Mouse (Mus musculus): Measurements from ENCODE around the gene Tgm1. TPM values are rescaled to one million over a fixed set of nuclear protein-coding genes. Genes with fewer than 3 reads are reported as not detected.

Tgm1 gene
- total RNA-seq, 4 experiments from 2014 or later: 0.16 to 0.43 (median 0.27) TPM

- no peak for DNase-seq (ENCODE audit: low spot score)
These were observed 36.1 kb downstream of the Tgm1 start for GRCm38 (mm10) chr14:55677615-55678014.

GRCm38 (mm10) chr14:55672741-55673060 is 41.0 kb downstream of the Tgm1 start:
- DNase-seq (ENCODE audit: low spot score): no peak

GRCm38 (mm10) chr14:55671833-55672740 is 41.6 kb downstream of the Tgm1 start, which contains the start of the genes Gmpr2 and Nedd8:
Gmpr2 (plus strand) TSS chr14:55671941.
Nedd8 (minus strand) TSS chr14:55672124.
- DNase-seq (ENCODE audit: low spot score): peak; percentile 93

- no peak for DNase-seq (ENCODE audit: low spot score)
These were observed 42.3 kb downstream of the Tgm1 start for GRCm38 (mm10) chr14:55671486-55671832.

GRCm38 (mm10) chr14:55660636-55661035 is 53.1 kb downstream of the Tgm1 start:
- no peak for DNase-seq (ENCODE audit: low spot score)

- peak; percentile 64 for DNase-seq (ENCODE audit: low spot score)
These were observed 53.7 kb downstream of the Tgm1 start, which contains the start of gene Mdp1 for GRCm38 (mm10) chr14:55659960-55660573. Mdp1 (minus strand) TSS chr14:55660508.

- no peak for DNase-seq (ENCODE audit: low spot score)
These were observed 55.7 kb downstream of the Tgm1 start for GRCm38 (mm10) chr14:55658011-55658410.

GRCm38 (mm10) chr14:55656935-55657334 is 56.8 kb downstream of the Tgm1 start:
- no peak for DNase-seq (ENCODE audit: low spot score)

- no peak for DNase-seq (ENCODE audit: low spot score)
These were observed 62.2 kb downstream of the Tgm1 start for GRCm38 (mm10) chr14:55651528-55651927.

Other genes with a start within 250 kb of the Tgm1 start
- 100 to 1,000 TPM; 132 to 160 (median 146) TPM for gene Dhrs4, start 235.2 kb downstream of the Tgm1 start, total RNA-seq (2022)
- 1 to 10 TPM; 2.4 to 3.6 (median 2.4) TPM for gene Carmil3, start 223.3 kb downstream of the Tgm1 start, total RNA-seq (2022)
- gene Cpne6, start 203.5 kb downstream of the Tgm1 start, total RNA-seq (2022): under 1 TPM in 1 of 4 experiments, not detected in 3; 0.12 TPM
- gene Nrl, start 188.9 kb downstream of the Tgm1 start, total RNA-seq (2022): not detected
- gene Pck2, start 173.7 kb downstream of the Tgm1 start, total RNA-seq (2022): 10 to 100 TPM in 2 of 4 experiments, 1 to 10 TPM in 2; 6.6 to 12.5 (median 9.3) TPM
- 100 to 1,000 TPM; 161 to 180 (median 166) TPM for gene Dcaf11, start 153.9 kb downstream of the Tgm1 start, total RNA-seq (2022)
- gene A730061H03Rik, start 153.5 kb downstream of the Tgm1 start, total RNA-seq (2022): not detected
- gene Fitm1, start 138.3 kb downstream of the Tgm1 start, total RNA-seq (2022): 100 to 1,000 TPM; 165 to 203 (median 175) TPM
- gene Psme1, start 135.8 kb downstream of the Tgm1 start, total RNA-seq (2022): 100 to 1,000 TPM; 273 to 297 (median 284) TPM
- 10 to 100 TPM; 65.0 to 75.0 (median 68.2) TPM for gene Emc9, start 128.6 kb downstream of the Tgm1 start, total RNA-seq (2022)
- gene Psme2, start 122.8 kb downstream of the Tgm1 start, total RNA-seq (2022): 100 to 1,000 TPM in 3 of 4 experiments, 10 to 100 TPM in 1; 92.6 to 112 (median 108) TPM
- 10 to 100 TPM; 23.9 to 29.1 (median 26.9) TPM for gene Rnf31, start 122.2 kb downstream of the Tgm1 start, total RNA-seq (2022)
- 1 to 10 TPM; 7.2 to 8.9 (median 8.4) TPM for gene Irf9, start 110.4 kb downstream of the Tgm1 start, total RNA-seq (2022)
- gene Rec8, start 95.9 kb downstream of the Tgm1 start, total RNA-seq (2022): 1 to 10 TPM in 1 of 4 experiments, under 1 TPM in 3; 0.53 to 1.4 (median 0.67) TPM
- gene Ipo4, start 78.0 kb downstream of the Tgm1 start, total RNA-seq (2022): 10 to 100 TPM; 58.2 to 75.2 (median 71.6) TPM
- 1 to 10 TPM; 1.6 to 3.3 (median 2.6) TPM for gene Gm49378, start 76.0 kb downstream of the Tgm1 start, total RNA-seq (2022)
- gene Tm9sf1, start 70.1 kb downstream of the Tgm1 start, total RNA-seq (2022): 10 to 100 TPM; 38.9 to 44.2 (median 40.8) TPM
- under 1 TPM; 0.44 to 0.88 (median 0.52) TPM for gene Tssk4, start 63.7 kb downstream of the Tgm1 start, total RNA-seq (2022)
- 10 to 100 TPM; 46.2 to 64.1 (median 52.7) TPM for gene Mdp1, start 53.4 kb downstream of the Tgm1 start, total RNA-seq (2022)
- 10 to 100 TPM in 1 of 4 experiments, 1 to 10 TPM in 3; 7.8 to 11.2 (median 8.9) TPM for gene Gmpr2, start 42.0 kb downstream of the Tgm1 start, total RNA-seq (2022)
- 100 to 1,000 TPM; 245 to 279 (median 255) TPM for gene Nedd8, start 41.8 kb downstream of the Tgm1 start, total RNA-seq (2022)
- 10 to 100 TPM; 11.1 to 15.2 (median 13.3) TPM for gene Tinf2, start 32.1 kb downstream of the Tgm1 start, total RNA-seq (2022)
- gene Rabggta, start 8.3 kb upstream of the Tgm1 start, total RNA-seq (2022): 10 to 100 TPM; 13.3 to 14.6 (median 14.5) TPM
- gene Dhrs1, start 31.8 kb upstream of the Tgm1 start, total RNA-seq (2022): 10 to 100 TPM; 38.3 to 46.8 (median 43.2) TPM
- gene Nop9, start 31.8 kb upstream of the Tgm1 start, total RNA-seq (2022): 10 to 100 TPM in 3 of 4 experiments, 1 to 10 TPM in 1; 9.6 to 13.2 (median 11.0) TPM
- 1 to 10 TPM in 3 of 4 experiments, under 1 TPM in 1; 0.95 to 1.9 (median 1.4) TPM for gene Cideb, start 44.5 kb upstream of the Tgm1 start, total RNA-seq (2022)
- under 1 TPM; 0.06 to 0.19 (median 0.13) TPM for gene Ltb4r2, start 47.5 kb upstream of the Tgm1 start, total RNA-seq (2022)
- gene Ltb4r1, start 52.0 kb upstream of the Tgm1 start, total RNA-seq (2022): under 1 TPM in 3 of 4 experiments, not detected in 1; 0.19 to 0.49 (median 0.26) TPM
- 10 to 100 TPM; 13.0 to 22.0 (median 16.4) TPM for gene Adcy4, start 70.2 kb upstream of the Tgm1 start, total RNA-seq (2022)
- 1 to 10 TPM; 2.2 to 6.2 (median 3.4) TPM for gene Ripk3, start 74.9 kb upstream of the Tgm1 start, total RNA-seq (2022)
- gene Nfatc4, start 109.2 kb upstream of the Tgm1 start, total RNA-seq (2022): 1 to 10 TPM; 3.3 to 4.2 (median 3.7) TPM
- gene Nynrin, start 140.1 kb upstream of the Tgm1 start, total RNA-seq (2022): 10 to 100 TPM in 1 of 4 experiments, 1 to 10 TPM in 3; 4.4 to 11.5 (median 6.2) TPM
- gene Cbln3, start 170.5 kb upstream of the Tgm1 start, total RNA-seq (2022): under 1 TPM in 1 of 4 experiments, not detected in 3; 0.06 TPM
- 10 to 100 TPM in 2 of 4 experiments, 1 to 10 TPM in 2; 8.1 to 11.7 (median 10.3) TPM for gene Khnyn, start 171.0 kb upstream of the Tgm1 start, total RNA-seq (2022)
- 100 to 1,000 TPM; 120 to 148 (median 130) TPM for gene Sdr39u1, start 186.4 kb upstream of the Tgm1 start, total RNA-seq (2022)
- gene Cma1, start 230.7 kb upstream of the Tgm1 start, total RNA-seq (2022): 1 to 10 TPM in 2 of 4 experiments, under 1 TPM in 2; 0.57 to 1.2 (median 0.99) TPM
- gene Cma2, start 237.1 kb upstream of the Tgm1 start, total RNA-seq (2022): not detected

Data from heart, adult 8-10 months (tissue).